Mouse (Mus musculus): ENCODE results near the gene Pard3. TPM values are rescaled to one million over a fixed set of nuclear protein-coding genes. Genes with fewer than 3 reads are reported as not detected.
A peak's percentile ranks its signal among the peaks of the same experiment; 100 is the strongest.

The Pard3 gene
- polyA plus RNA-seq, 1 experiment: not detected

DNA sequence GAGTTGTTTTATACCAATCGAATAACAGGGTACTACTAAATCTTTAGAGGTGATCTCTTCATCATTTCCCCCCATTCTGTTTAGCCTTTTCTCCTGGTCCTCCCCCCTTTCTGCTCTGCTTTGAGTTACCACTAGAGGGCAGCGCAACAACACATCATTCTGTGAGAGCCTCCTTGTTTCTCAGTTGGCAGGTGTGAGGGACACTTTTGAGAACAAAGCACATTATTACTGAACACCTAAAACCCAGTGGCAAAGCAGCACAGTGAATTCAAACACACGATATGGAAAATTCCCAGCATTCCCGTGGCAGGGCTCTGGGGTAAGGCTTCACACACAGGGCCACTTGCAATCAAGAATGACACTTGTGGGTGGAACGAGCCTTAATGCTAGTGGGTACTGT lies 127.7 kb downstream of the Pard3 start:
- Histone ChIP-seq H3K27ac (ENCODE audit: insufficient read depth, low read depth, low read length) (no peak overlapping the region), H3K4me3 (ENCODE audit: insufficient read depth, low read depth, low read length) (no peak overlapping the region), H3K4me1 (ENCODE audit: control insufficient read depth, insufficient read depth, low read length) (no peaks in the 10 kb centered on the region)
- 32% methylated on average over 5 of the region's 5 CpGs for WGBS
- TF ChIP-seq POLR2A (IDR thresholded peaks at IDR 0.05; ENCODE audit: insufficient read depth, low read depth, low read length): no peak
- TF ChIP-seq CTCF (IDR thresholded peaks at IDR 0.05; ENCODE audit: insufficient read depth, low read depth, low read length): 0 out of 2 replicates have a peak, but pooled peaks have one; percentile 34

DNA sequence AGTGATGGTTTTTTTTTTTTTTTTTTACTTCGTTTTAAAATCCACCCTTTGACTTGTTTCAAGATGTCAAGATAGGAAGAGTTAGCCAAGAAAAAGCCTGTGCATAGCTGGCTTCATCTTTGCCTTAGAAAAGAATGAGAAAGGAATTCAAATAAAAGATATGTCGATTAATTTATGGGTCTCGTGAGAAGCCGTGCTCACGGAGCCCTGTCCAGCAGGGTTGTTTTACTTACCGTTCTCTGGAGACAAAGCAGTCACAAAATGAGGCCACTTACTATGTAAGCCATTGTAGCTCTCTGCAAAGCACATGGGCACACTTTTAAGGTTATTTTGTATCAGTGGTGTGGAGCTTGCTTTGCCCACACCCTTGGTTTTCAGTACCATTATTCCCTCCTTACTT lies 128.1 kb downstream of the Pard3 start:
- no peak for TF ChIP-seq POLR2A (IDR thresholded peaks at IDR 0.05; ENCODE audit: insufficient read depth, low read depth, low read length)
- 44% methylated on average over 6 of the region's 6 CpGs for WGBS
- H3K4me3 ChIP-seq (ENCODE audit: insufficient read depth, low read depth, low read length): no peak overlapping the region
- no peak overlapping the region for H3K27ac ChIP-seq (ENCODE audit: insufficient read depth, low read depth, low read length)
- H3K4me1 ChIP-seq (ENCODE audit: control insufficient read depth, insufficient read depth, low read length): no peaks in the 10 kb centered on the region

GRCm38 (mm10) chr8:127192331-127192730 lies 128.6 kb downstream of the Pard3 start:
- TF ChIP-seq POLR2A (IDR thresholded peaks at IDR 0.05; ENCODE audit: insufficient read depth, low read depth, low read length) (no peak), CTCF (IDR thresholded peaks at IDR 0.05; ENCODE audit: insufficient read depth, low read depth, low read length) (no peak)
- H3K4me1 ChIP-seq (ENCODE audit: control insufficient read depth, insufficient read depth, low read length): no peaks in the 10 kb centered on the region
- no peak overlapping the region for H3K4me3 ChIP-seq (ENCODE audit: insufficient read depth, low read depth, low read length)
- 72% methylated on average over 10 of the region's 10 CpGs for WGBS
- no peak overlapping the region for H3K27ac ChIP-seq (ENCODE audit: insufficient read depth, low read depth, low read length)

DNA sequence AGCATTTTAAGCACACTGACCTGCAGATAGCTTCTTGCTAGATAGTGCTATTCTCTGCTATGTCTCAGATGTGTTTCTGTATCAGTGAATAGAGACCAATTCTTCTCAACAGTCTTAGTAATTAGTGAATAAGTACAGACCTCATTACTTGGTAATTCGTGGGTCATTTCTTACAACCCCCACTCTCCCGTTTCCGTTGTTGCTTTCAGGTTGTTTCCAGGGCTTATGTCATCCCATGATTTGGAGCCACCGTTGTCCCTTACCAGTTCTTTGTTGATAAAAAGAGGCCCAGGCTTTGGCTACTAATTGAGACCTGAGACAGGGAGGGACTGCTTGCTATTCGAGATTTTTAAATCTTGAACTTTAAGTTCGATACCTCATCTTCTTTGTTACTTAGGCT lies 129.7 kb downstream of the Pard3 start:
- Histone ChIP-seq H3K4me1 (ENCODE audit: control insufficient read depth, insufficient read depth, low read length) (no peaks in the 10 kb centered on the region), H3K4me3 (ENCODE audit: insufficient read depth, low read depth, low read length) (no peak overlapping the region), H3K27ac (ENCODE audit: insufficient read depth, low read depth, low read length) (no peak overlapping the region)
- no peak for TF ChIP-seq POLR2A (IDR thresholded peaks at IDR 0.05; ENCODE audit: insufficient read depth, low read depth, low read length)
- TF ChIP-seq CTCF (IDR thresholded peaks at IDR 0.05; ENCODE audit: insufficient read depth, low read depth, low read length): no peak
- 62% methylated on average over 6 of the region's 6 CpGs for WGBS

- Histone ChIP-seq H3K4me3 (ENCODE audit: insufficient read depth, low read depth, low read length) (no peak overlapping the region), H3K27ac (ENCODE audit: insufficient read depth, low read depth, low read length) (no peak overlapping the region; the same call in 1 of the 2 replicates), H3K4me1 (ENCODE audit: control insufficient read depth, insufficient read depth, low read length) (no peaks in the 10 kb centered on the region)
- TF ChIP-seq POLR2A (IDR thresholded peaks at IDR 0.05; ENCODE audit: insufficient read depth, low read depth, low read length) (no peak), CTCF (IDR thresholded peaks at IDR 0.05; ENCODE audit: insufficient read depth, low read depth, low read length) (no peak)
- WGBS: 69% methylated on average over 15 of the region's 15 CpGs
Observed at GRCm38 (mm10) chr8:127194786-127195407, 131.2 kb downstream of the Pard3 start.

DNA sequence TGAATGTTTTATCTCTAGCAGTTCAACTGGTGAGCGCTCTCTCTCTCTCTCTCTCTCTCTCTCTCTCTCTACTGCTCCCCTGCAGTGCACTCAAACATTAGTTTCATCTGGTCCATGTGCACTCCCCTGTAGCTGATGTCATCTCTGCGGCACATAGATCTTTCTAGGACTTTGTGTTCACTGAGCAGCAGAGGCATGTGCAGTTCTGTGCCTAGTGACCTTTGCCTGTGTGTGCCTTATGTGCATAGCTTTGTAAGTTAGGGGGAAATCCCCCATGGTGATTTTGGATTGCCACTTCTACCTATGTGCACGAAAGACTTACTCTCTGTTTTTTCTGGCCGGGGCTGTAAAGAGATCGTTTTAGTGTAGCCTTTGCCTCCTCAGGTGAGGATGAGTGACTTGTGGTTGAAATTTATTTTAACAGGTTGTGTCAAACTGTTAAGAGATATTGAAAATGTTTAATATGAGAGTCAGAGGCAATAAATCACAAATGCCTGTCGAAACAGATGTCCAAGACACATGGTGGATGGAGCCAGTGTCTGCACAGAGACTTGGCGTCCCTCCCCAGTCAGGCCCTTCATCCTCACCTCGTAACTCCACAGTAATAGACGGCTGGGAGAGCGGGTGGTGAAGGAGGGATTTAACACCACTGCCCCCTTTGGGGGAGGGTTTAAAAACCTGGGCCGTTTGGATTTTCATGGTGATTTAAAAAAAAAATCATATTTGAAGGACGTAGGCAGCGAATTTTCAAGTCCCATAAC lies 133.0 kb downstream of the Pard3 start:
- Histone ChIP-seq H3K4me3 (ENCODE audit: insufficient read depth, low read depth, low read length) (no peak overlapping the region), H3K4me1 (ENCODE audit: control insufficient read depth, insufficient read depth, low read length) (no peaks in the 10 kb centered on the region), H3K27ac (ENCODE audit: insufficient read depth, low read depth, low read length) (no peak overlapping the region)
- whole genome bisulfite sequencing: 94% methylated on average over 13 of the region's 13 CpGs
- TF ChIP-seq POLR2A (IDR thresholded peaks at IDR 0.05; ENCODE audit: insufficient read depth, low read depth, low read length) (no peak), CTCF (IDR thresholded peaks at IDR 0.05; ENCODE audit: insufficient read depth, low read depth, low read length) (no peak)

DNA sequence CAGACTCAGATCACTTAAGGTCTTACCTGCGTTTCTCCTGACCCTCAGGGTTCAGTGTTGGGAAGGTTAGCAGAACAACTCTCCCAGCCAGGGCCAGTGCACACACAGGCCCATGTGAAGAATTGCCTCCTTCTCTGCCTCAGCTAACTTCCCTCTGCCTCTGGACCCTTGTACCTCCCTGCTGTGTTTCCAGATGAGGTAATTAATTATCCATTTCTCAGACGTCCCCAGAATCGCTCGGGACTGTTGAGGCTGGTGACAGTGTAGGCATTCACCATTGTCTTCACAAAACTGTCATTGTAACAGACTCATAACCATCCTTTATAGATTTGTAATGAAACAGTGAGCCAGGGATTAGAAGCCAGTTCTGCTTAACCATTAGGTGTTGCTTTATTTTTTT lies 143.8 kb downstream of the Pard3 start:
- Histone ChIP-seq H3K27ac (ENCODE audit: insufficient read depth, low read depth, low read length) (no peak overlapping the region), H3K4me3 (ENCODE audit: insufficient read depth, low read depth, low read length) (no peak overlapping the region), H3K4me1 (ENCODE audit: control insufficient read depth, insufficient read depth, low read length) (no peaks in the 10 kb centered on the region)
- 73% methylated on average over 4 of the region's 4 CpGs for WGBS
- TF ChIP-seq CTCF (IDR thresholded peaks at IDR 0.05; ENCODE audit: insufficient read depth, low read depth, low read length): no peak
- TF ChIP-seq POLR2A (IDR thresholded peaks at IDR 0.05; ENCODE audit: insufficient read depth, low read depth, low read length): no peak

DNA sequence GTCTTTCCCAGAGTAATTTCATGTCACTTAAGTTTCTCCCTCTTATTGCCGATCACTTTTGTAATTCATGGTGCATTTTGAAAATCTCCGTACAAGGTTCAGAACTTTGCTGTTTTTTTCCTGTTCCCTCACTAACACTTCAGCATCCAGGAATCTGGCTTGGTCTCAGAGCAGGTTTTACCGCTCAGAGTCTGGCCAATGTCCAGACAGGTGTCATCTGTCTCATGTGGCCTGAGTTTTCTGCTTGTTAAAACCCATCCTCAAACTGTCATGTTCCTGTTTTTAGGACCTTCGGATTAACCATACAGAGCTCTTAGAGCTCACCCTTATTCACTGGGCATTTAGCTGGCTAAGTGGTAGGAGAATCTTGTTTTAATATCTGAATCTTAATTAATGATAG lies 146.9 kb downstream of the Pard3 start:
- Histone ChIP-seq H3K4me3 (ENCODE audit: insufficient read depth, low read depth, low read length) (no peak overlapping the region), H3K27ac (ENCODE audit: insufficient read depth, low read depth, low read length) (no peak overlapping the region), H3K4me1 (ENCODE audit: control insufficient read depth, insufficient read depth, low read length) (no peaks in the 10 kb centered on the region)
- no peak for TF ChIP-seq CTCF (IDR thresholded peaks at IDR 0.05; ENCODE audit: insufficient read depth, low read depth, low read length)
- no peak for TF ChIP-seq POLR2A (IDR thresholded peaks at IDR 0.05; ENCODE audit: insufficient read depth, low read depth, low read length)
- 93% methylated on average over 4 of the region's 4 CpGs for WGBS

GRCm38 (mm10) chr8:127214338-127214737 lies 150.6 kb downstream of the Pard3 start:
- no peaks in the 10 kb centered on the region for H3K4me1 ChIP-seq (ENCODE audit: control insufficient read depth, insufficient read depth, low read length)
- TF ChIP-seq CTCF (IDR thresholded peaks at IDR 0.05; ENCODE audit: insufficient read depth, low read depth, low read length): no peak
- TF ChIP-seq POLR2A (IDR thresholded peaks at IDR 0.05; ENCODE audit: insufficient read depth, low read depth, low read length): no peak
- 29% methylated on average over 8 of the region's 8 CpGs for WGBS
- no peak overlapping the region for H3K4me3 ChIP-seq (ENCODE audit: insufficient read depth, low read depth, low read length)
- peak overlapping the region; percentile 13; the same call in 1 of the 2 replicates for H3K27ac ChIP-seq (ENCODE audit: insufficient read depth, low read depth, low read length)
